Mouse (Mus musculus) T-helper 1 cell (primary cell): ENCODE measurements around the gene Tmsb15b1.
"Not testable (repeated sequence)": the region's sequence is repeated elsewhere in the genome, so short reads cannot be mapped to it uniquely, and the experiment has no call there.

Source experiments
- in situ Hi-C: fragments of 300-600 bp; cut with MboI, MseI; formaldehyde crosslinking; loops from one replicate; pipeline ENCODE4 v1.15.1; 2025; ENCODE audit warnings: high pct_unique_total_duplicates

Gene Tmsb15b1

DNA sequence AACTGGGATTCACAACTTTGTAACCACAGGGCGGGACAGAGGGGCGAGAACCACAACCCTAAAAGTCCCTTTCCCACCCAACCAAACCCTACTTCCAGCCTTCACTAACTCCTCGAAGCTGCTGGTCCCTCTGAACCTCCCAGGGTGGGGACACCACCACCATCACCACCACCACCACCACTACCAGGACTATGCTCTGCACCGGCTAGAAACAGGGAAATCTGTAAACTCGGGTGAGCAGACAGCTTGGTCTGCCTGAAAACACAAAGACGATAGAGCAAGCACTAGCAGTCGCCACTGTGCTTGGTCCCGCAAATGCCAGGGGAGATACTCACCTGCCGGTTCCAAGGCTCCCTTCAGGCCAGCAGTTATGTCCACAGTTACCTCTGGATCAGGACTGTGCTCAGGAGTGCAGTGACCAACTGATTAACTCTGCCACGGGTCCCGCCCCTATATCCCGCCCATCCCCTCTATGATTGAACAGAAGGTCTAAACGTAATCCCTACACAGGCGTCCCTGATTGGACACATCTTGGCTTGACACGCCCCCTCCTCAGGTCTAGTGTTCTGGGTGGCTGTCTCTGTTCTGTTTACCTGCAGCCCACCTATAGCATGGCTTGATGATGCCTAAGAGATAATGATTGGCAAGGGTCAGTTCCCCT, at the start of gene Tmsb15b1, which contains the start of gene Tmsb15l:
Tmsb15b1 (minus strand) TSS at position 451 of the 661 bp plus-strand sequence.
Tmsb15l (minus strand) TSS at position 446 of the 661 bp plus-strand sequence.
- in situ Hi-C loops: no loop called here

DNA sequence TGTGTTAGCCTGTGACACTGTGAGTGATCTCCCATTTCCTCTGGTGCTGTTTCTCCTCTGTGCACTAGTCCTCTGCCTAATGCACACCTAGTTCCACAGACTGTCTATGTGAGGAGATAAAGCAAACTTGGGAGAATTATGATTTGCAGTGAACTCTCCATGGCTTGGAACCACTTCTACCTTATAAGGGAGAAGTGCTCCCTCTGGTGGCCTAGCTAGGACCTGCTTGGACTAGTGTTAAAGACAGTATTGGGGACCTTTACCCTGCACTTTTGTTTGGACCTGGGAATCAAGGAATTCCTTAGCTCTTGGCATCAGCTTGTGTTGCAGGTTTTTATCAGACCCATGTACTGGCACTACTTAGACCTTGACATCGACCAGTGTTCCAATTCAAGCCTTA, 42.6 kb upstream of the Tmsb15b1 start:
- in situ Hi-C loops: no loop called here

DNA sequence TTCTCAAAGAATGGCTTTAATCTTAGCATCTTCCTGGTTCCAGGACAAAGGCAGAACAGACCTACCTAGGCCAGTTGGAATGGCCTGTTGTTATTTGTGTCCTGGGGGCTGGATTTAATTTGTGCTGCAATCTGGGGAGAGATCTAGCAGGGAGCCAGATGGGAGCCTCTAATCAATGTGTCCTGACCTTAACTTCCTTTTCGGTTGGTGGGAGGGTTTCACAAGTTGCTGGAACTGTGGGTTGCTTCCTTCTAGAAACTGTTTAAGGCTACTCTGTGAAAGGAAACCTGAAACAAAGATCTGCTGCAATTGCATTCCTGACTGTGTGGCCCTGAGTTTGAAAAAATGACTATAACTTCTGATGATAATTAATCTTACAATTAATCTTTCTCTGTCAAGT, 41.0 kb upstream of the Tmsb15b1 start:
- in situ Hi-C loops: no loop called here

DNA sequence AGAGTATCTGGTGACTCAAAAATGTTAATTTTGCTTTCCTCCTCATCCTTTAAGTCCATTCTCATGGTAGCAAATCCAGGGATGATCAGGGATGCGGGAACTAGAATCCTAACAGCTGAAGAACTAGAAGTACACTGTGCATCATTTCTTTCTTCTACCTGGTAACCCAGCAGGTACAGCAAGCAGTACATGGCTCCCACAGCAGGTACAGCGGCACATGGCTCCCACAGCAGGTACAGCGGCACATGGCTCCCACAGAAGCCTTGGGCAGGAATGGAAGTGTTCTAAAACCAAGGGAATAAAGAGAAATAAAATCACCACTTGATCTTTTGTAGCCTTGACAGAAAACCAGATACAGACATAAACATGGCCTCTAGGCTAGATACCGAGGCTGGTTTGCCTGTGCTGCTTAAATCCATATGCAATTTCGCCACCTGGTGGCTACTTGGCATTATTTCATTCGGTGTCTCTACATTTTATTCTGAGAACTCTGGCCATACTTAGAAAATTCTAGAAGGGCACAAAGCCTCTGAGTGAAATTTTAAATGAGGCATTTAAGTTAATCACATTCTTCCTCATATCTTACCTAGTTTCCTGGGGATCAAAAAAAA, 38.5 kb upstream of the Tmsb15b1 start:
- in situ Hi-C loops: no loop called here

DNA sequence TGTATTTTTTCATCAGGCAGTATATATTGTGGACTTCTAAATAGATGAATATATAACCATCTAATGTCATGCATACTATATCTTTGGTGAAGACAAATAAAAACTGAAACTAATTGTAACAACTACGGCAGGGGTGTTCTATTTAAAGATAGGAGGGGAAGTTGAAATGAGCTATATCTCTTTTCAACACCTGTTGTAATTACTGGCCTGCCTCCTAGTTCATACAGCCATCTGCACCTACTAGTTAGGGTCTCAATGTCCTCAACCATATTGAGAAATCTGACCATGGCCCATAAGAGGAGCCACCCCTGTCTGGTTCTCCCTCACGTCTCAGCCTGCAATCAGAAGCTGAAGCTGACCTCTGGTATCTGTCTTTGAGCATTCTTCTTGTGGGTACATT, 19.6 kb upstream of the Tmsb15b1 start:
- in situ Hi-C loops: no loop called here

DNA sequence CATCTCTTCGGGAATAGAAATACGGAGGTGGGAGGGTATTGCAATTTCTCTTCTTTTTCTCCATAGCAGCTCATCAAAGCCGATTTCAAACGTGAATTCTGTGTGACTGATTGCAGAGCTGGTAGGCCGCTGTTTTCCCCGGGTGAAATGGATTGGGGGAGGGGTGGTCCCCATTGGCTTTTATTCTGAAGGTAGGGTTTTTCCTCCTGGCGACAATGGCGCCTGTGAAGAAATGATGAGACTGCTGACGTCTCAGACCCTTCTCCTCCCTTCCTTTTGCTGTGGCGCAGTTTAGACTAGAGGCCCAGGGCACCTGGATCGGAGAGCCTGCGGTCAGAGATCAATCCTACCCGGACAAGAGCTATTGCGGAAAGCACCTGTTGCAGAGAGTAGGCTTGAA, 17.0 kb upstream of the Tmsb15b1 start:
- in situ Hi-C loops: no loop called here

DNA sequence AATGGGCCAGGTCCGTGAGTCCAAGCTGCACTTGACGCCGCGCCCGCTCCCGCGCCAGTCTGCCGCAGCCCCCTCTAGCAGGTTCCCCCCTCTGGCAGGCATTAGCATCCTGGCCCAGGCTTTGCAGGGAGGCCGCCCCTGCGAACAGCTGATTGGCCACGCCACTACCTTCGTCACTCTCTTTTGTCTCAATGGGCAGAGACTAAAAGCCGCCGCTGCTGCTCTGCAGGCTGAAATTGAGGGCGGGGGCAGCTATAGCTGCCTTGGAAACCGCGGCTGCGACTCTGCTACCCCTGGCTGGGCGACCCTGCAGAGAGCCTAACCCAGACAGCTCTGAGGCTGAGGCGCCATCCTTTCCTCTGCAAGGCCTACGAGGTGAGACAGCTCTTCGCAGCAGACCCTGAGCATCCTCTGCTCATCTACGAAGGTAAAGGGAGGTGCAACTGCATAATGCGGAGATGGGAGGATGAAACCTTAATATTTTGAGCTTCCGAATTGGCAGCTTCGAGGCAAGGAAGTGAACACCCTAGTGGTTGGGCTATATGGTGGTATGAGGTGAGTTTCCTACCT, 16.4 kb upstream of the Tmsb15b1 start, which contains the start of gene Zcchc18:
Zcchc18 (plus strand) TSS at position 178 of the 570 bp plus-strand sequence.
- in situ Hi-C loops: no loop called here

DNA sequence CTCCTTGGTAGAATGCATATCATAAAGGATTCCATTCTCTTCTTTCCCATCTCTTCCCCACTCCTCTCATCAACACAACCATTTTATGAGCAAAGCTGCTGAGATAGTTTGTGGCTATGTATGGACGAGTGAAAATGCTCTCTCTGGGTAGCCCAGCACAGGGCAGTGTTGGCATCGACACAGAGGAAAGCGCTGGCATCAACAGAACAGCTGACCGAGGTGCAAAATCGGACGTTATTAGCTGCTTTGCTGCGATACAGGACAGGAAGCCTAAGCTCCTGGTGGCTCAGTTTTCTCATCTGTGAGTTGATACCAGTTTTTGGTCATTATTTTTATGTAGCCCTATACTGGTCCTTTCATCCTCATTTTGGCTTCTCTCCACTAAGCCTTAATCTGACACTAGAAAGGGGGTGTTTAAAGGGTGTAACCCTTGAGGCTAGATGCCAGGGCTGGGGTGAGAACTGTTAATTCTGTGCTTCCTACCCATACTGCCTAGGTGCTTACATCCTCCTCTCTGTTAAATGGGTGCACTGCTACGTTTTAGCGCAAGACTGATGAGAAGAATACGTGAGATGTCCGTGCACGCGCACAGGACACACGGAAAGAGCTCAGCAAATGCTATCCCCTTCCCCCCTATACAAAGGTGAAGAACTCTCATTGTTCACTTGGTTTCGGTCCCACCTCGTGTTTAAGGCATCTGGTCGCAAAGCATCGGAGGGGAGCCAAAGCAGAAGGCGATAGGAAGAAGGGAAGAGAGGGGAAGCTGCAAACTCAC, 15.7 kb upstream of the Tmsb15b1 start:
- in situ Hi-C loops: no loop called here

DNA sequence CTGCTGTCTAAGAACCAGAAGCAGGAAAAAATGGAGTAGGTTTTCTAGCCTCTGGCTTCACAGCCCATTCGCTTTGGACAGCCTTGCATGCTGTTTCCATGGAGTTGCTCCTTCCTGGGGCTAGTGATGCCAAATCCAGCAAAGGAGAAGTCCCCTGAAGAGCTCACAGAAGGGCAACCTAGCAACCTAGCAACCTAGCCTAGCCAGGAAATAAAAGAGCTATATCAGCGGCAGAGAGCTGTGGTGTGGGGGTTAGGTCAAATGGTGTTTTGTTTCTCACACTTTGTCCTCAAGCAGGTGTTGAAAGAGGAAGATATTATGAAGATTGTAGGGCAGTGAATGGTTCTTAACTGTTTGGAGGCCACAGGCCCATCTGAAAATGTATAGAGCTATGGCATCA, 14.6 kb upstream of the Tmsb15b1 start:
- in situ Hi-C loops: no loop called here

DNA sequence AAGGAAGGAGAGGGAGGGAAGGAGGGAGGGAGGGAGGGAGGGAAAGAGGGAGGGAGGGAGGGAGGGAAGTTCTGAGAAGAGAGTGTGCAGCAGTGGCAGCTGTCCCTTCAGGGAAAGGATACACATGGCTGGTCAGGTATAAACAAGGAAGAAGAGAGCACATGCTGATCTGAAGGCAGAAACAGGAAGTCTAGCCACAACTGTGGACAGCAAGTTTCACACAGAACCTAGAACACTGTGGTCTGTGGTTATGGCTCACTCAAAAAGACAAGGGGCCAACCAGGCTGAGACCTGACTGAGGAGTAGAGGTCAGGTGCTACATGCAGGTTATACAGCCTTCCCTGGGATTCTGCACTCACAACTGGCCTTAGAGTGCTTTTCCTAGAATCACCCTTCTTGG, 9.4 kb upstream of the Tmsb15b1 start:
- in situ Hi-C loops: no loop called here

DNA sequence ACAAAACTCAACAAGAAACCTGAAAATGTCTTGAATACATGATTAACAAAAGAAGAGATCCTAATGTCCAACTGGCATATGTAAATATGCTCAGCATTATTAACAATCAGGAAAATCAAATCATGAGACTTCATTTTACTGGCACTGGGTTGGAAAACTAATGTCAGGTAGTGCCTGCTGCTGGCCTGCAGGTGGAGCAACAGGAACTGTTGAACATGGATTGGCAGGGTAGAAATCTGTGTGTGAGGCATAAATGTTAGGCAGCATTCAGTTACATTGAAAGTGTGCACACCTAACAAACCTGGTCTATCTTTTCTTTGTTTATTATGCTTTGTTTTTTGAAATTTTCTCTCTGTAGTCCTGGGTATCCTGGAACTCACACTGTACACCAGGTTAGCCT, 1.9 kb upstream of the Tmsb15b1 start:
- in situ Hi-C loops: no loop called here

DNA sequence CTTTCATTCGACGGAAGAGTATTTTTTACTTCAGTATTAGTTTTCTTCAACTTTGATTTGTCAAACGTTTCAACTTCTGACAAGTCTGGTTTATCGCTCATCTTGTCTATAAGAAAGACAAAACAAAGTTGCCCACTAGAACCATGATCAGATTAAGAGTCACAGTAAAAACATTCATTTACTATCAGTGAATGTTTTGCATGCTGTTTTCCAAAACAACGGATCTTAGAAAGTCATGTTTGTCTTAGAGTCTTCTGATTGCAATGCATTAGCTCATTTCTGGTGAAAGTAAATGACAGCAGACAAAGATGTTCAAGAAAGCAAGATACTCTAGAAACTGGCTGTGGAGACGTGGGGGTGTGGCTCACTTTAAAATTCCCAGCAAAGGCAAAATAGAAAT, 1.3 kb downstream of the Tmsb15b1 start, which contains the start of gene Tmsb15b2:
Tmsb15b2 (minus strand) TSS at position 101 of the 400 bp plus-strand sequence.
- in situ Hi-C loops: not testable (repeated sequence)

DNA sequence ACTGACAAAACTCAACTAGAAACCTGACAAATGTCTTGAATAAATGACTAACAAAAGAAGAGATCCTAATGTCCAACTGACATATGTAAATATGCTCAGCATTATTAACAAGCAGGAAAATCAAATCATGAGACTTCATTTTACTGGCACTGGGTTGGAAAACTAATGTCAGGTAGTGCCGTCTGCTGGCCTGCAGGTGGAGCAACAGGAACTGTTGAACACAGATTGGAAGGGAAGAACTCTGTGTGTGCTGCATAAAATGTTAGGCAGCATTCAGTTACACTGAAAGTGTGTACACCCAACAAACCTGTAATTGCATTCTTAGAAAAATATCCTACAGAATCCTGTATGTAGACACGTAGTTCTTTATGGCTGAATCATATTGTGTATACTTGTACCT, 17.0 kb downstream of the Tmsb15b1 start:
- in situ Hi-C loops: no loop called here

DNA sequence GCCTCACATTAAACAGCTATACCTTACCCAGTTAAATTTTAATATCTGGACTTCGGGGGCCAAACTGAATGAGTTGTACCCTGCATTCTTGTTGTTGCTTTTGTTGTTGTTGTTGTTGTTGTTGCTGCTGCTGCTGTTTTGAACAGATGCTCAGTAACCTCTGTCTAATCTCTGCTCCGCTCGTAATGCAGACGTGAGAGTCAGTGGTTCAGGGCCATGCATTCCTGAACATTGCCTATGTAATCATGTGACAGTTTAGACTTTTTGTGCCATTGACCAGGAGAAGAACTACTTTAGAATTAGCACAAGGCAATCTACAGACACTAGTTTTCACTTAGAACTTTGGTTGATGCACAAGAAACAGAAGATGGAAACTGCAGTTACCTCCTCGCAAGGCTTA, 18.4 kb downstream of the Tmsb15b1 start:
- in situ Hi-C loops: not testable (repeated sequence)

DNA sequence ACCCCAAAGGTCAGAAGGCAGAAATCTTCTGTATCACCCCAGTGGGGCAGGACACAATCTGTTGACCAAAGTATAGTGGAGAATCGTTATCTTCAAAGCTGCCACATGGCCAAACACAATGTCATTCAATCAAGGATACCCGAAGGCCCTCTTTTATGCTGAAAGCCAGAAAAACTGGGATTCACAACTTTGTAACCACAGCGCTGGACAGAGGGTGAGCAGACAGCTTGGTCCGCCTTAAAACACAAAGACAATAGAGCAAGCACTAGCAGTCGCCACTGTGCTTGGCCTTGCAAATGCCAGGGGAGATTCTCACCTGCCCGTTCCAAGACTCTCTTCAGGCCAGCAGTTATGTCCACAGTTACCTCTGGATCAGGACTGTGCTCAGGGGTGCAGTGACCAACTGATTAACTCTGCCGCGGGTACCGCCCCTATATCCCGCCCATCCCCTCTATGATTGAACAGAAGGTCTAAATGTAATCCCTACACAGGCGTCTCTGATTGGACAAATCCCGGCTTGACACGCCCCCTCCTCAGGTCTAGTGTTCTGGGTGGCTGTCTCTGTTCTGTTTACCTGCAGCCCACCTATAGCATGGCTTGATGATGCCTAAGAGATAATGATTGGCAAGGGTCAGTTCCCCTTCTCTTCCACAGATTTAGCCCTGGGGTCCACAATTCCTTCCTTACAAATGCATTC, 18.9 kb downstream of the Tmsb15b1 start:
- in situ Hi-C loops: not testable (repeated sequence)

DNA sequence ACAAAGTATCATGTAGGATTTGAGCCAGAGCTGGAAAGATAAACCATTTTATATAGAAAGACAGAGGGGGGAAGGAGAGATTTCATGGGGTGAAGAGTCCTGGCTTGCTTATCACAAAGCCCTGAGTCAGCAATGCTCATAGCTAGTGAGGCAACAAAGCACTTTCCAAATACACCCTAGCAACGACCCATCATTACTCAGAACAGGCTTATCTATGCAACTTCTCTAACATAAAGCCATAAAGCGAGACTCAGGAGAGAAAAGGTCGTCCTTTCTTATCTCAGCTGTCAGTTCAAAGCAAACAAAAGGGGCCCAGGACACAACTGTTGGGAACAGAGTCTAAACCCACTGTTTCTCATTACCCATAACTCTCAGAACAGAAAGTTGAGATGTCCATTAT, 38.7 kb downstream of the Tmsb15b1 start:
- in situ Hi-C loops: no loop called here

DNA sequence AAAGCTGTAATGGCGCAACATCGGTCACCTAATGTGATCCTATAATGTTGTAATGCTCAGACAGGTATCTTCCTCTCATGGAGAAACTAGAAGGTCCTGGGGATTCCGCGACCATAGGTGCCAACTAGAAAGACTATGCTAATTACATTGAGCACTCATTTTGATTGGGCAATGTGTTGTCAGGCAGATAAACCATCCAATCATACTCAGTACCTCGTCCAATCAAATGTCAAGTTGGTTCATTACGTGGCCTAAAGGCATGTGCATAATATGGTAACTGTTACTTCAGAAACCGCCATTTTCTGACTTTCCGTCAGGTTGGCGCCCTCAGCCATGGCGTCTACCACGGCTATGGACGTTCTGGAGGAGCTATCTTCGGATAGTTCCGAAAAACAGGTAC, 49.6 kb downstream of the Tmsb15b1 start, which contains the start of gene H2bfm:
H2bfm (plus strand) TSS at position 295 of the 400 bp plus-strand sequence.
- in situ Hi-C loops: no loop called here

DNA sequence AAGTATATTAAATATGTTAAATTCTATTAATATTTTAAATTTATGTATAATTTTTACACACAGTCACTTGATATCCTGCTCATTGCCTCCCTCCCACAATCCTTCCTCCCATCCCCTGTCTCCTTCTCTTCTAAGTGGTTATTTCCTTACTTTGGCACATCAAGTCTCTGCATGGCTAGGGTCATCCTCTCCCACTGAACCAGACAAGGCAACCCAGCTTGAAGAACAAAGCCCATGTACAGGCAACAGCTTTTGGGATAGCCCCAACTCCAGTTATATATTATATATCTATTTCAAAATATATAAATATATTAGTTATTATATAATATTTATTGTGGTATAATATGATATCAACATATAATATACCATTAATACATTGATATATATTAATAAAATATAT, 50.8 kb downstream of the Tmsb15b1 start:
- in situ Hi-C loops: no loop called here
